Mouse (Mus musculus) liver, embryonic 13.5 days (tissue): ENCODE measurements at regions not wholly inside any gene's neighbourhood (a gene's known extent, or its start where the extent isn't known, plus 50 kb on each side); places are given as distances from the start of the nearest gene placed in this dataset.

ENCODE experiments used
- ATAC-seq: fragments of 200-750 bp; cut with Nextera tagmentation; 2 replicates; pipeline ENCODE4 v1.8.0; 2017; ENCODE audit warnings: low read depth, mild to moderate bottlenecking, moderate number of reproducible peaks, moderate library complexity
- DNase-seq: peaks from one replicate; pipeline ENCODE4 v3.0.0; 2022
- H3K27ac ChIP-seq: fragments of 300-500 bp; sonication (generic); 2 replicates; pipeline ENCODE4 v1.5.1; 2015; ENCODE audit warnings: moderate library complexity, mild to moderate bottlenecking, inconsistent platforms
- H3K27me3 ChIP-seq: fragments of 300-500 bp; sonication (generic); 2 replicates; pipeline ENCODE4 v1.6.1; 2015; ENCODE audit warnings: mild to moderate bottlenecking, inconsistent platforms
- H3K36me3 ChIP-seq: fragments of 300-500 bp; sonication (generic); 2 replicates; pipeline ENCODE4 v1.6.1; 2015; ENCODE audit warnings: mild to moderate bottlenecking, inconsistent platforms
- H3K4me1 ChIP-seq: fragments of 300-500 bp; sonication (generic); replicated peaks from 2 replicates; pipeline ENCODE4 v1.6.1; 2015; ENCODE audit warnings: inconsistent platforms
- H3K4me2 ChIP-seq: fragments of 300-500 bp; sonication (generic); 2 replicates; pipeline ENCODE4 v1.6.1; 2015; ENCODE audit warnings: inconsistent platforms, mild to moderate bottlenecking, moderate library complexity
- H3K4me3 ChIP-seq: fragments of 300-500 bp; sonication (generic); replicated peaks from 2 replicates; pipeline ENCODE4 v1.5.1; 2015; ENCODE audit warnings: mild to moderate bottlenecking, inconsistent platforms
- H3K9ac ChIP-seq: fragments of 300-500 bp; sonication (generic); 2 replicates; pipeline ENCODE4 v1.6.1; 2015; ENCODE audit warnings: mild to moderate bottlenecking, inconsistent platforms
- H3K9me3 ChIP-seq: fragments of 300-500 bp; sonication (generic); replicated peaks from 2 replicates; pipeline ENCODE4 v1.6.1; 2016; ENCODE audit warnings: inconsistent platforms
- WGBS: fragments of 180-500 bp; shearing (Covaris S2); methylation state at CpG from one replicate; pipeline ENCODE4 v1.1.7; 2015; ENCODE audit not compliant: insufficient replicate concordance; 5-methylcytosine and 5-hydroxymethylcytosine counted together

DNA sequence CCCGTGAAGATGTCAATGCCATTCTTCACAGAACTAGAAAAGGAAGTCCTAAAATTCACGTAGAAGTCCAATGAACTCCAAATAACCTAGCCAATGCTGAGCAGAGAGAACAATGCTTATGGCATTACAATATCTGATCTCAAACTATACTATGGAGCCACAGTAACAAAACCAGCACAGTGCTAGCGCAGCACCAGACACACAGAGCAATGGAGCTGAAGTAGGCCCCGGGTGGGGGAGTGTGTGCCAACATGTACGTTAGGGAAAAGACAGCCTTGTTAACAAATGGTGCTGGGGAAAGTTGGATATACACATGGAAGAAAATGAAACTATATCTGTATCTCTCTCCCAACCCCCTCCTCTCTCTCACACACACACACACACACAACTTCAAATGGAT lies 409.8 kb downstream of the Rps24 start:
- no peak for ATAC-seq
- H3K4me3 ChIP-seq = no peak overlapping the region

DNA sequence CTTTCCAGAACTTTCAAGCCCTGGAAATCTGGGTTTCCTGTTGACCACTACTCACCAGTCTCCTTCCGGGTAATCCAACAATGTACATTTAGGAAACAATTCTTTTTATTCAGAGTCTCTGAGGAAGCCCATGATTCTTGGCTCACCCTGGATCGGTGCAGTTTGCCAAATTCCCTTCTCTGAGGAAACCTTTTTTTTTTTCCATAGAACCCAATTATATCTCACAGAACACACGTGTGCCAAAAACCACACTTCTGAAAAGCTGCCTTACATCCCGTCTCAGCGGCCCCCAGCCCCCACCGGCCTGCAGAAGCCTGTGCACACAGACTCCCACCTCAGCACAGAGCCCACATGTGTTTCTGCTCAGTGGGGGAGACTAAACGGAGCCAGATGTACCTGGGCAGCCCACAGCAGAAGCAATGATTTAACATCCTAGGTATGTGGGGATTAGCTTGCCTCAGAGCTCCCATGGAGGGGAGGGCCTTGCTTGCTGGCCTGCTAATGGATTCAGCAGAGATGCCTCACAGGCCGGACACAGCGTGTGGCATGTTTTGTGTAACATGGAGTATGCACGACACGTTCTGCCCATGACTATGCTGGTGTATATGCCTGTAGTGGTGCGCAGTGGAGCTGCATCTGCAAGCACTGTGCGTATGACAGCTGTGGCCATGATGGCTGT lies 413.7 kb downstream of the Rps24 start:
- Histone ChIP-seq H3K4me1 (no peaks in the 10 kb centered on the region), H3K4me3 (no peak overlapping the region), H3K9ac (no peak overlapping the region), H3K27me3 (no peaks in the 10 kb centered on the region), H3K4me2 (no peak overlapping the region), H3K36me3 (no peaks in the 10 kb centered on the region), H3K27ac (no peak overlapping the region), H3K9me3 (no peaks in the 10 kb centered on the region)
- DNase-seq = no peak
- no peak for ATAC-seq
- WGBS = 61% methylated on average over 13 of the region's 13 CpGs

More for the DNA sequence above, 409.8 kb downstream of the Rps24 start:
- no peaks in the 10 kb centered on the region for H3K27me3 ChIP-seq
- no peaks in the 10 kb centered on the region for H3K4me1 ChIP-seq
- H3K36me3 ChIP-seq = no peaks in the 10 kb centered on the region
- no peak overlapping the region for H3K4me2 ChIP-seq
- DNase-seq = no peak
- WGBS = 62% methylated on average over 5 of the region's 5 CpGs
- H3K9me3 ChIP-seq = no peaks in the 10 kb centered on the region
- H3K9ac ChIP-seq = no peak overlapping the region
- no peak overlapping the region for H3K27ac ChIP-seq

DNA sequence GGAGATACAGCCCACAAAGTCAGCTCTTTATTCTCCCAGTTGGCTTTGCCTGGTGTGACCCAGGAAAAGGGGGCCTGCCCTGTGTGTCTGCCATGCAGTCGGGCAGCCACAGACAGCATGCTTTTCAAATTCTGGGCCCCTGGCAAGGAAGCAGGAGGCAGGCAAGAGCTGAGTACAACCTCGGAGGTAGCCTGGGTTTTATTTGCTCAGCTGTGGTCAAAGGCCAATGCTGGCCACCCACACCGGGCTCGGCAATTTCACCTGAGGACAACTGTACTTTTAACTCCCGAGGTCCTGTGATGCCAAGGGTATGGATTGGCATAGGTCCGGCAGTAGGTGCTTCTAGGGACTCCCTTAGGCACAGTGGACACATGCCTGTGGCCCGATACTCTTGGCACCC lies 414.8 kb downstream of the Rps24 start:
- no peaks in the 10 kb centered on the region for H3K9me3 ChIP-seq
- no peaks in the 10 kb centered on the region for H3K4me1 ChIP-seq
- H3K27ac ChIP-seq = no peak overlapping the region
- no peaks in the 10 kb centered on the region for H3K36me3 ChIP-seq
- 53% methylated on average over 7 of the region's 7 CpGs for WGBS
- DNase-seq (no peak), ATAC-seq (no peak)
- H3K9ac ChIP-seq = no peak overlapping the region
- H3K27me3 ChIP-seq = no peaks in the 10 kb centered on the region
- H3K4me2 ChIP-seq = no peak overlapping the region
- H3K4me3 ChIP-seq = no peak overlapping the region

DNA sequence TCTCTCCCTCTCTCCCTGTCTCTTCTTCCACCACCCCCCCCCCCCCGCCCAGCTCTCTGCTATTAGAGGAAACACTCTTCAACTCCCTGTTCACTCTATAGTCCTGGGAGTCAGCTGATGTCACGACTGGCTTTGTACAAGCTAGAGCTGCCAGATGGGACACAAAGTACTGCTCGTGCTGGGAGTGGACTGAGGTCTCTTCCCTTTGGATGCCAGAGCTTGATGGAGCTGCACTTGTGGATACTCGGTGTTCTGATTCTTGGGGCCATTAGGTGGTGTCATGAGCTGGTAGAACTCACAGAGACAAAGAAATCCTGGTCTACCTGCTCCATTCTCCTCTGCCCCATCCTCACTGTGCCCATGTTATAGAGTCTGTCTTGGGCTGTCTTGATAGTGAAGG lies 415.9 kb downstream of the Rps24 start:
- Histone ChIP-seq H3K9me3 (no peaks in the 10 kb centered on the region), H3K27me3 (no peaks in the 10 kb centered on the region), H3K4me1 (no peaks in the 10 kb centered on the region), H3K9ac (no peak overlapping the region), H3K4me3 (no peak overlapping the region), H3K36me3 (no peaks in the 10 kb centered on the region), H3K27ac (no peak overlapping the region), H3K4me2 (no peak overlapping the region)
- DNase-seq (no peak), ATAC-seq (no peak)
- 35% methylated on average over 3 of the region's 4 CpGs for WGBS

DNA sequence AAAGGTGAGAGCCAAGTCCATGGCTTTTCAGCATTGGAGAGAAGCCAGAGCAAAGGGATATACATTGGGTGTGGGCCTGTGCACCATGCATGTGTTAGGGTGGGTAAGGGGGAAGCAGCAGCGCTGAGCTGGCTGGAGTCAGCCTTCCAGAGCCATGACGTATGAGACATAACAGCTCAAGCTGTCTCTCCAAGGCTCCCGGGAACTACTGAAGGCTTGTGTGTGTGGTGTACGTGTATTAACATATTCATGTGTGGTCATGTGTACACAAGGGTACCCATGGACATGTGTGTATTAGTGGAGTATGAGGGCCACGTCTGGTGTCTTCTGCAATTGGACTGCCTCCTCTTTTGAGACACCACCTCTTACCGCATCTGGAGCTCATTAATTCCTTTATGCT lies 417.8 kb downstream of the Rps24 start:
- no peaks in the 10 kb centered on the region for H3K36me3 ChIP-seq
- ATAC-seq (no peak), DNase-seq (no peak)
- no peaks in the 10 kb centered on the region for H3K9me3 ChIP-seq
- no peak overlapping the region for H3K9ac ChIP-seq
- 69% methylated on average over 6 of the region's 6 CpGs for WGBS
- no peaks in the 10 kb centered on the region for H3K27me3 ChIP-seq
- H3K27ac ChIP-seq = no peak overlapping the region
- no peak overlapping the region for H3K4me2 ChIP-seq
- H3K4me1 ChIP-seq = no peaks in the 10 kb centered on the region
- no peak overlapping the region for H3K4me3 ChIP-seq

DNA sequence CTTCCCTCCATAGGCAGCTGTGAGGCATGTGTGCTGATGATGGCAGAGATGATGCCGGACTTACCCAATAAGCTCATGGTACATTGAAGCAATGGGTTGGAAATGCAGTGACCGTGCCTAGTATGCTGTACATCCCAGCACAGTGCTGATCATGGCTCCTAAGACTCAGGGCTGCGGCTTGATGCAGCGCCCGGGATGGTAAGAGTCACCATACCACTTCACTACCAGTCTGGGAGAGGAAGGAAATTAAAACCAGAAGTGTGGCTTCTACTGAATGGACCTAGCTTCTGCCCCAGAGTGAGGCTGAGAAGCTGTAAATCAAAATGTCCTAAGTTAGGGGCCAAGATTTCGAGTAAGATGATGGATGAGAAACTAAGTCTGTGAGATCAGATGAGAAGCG lies 420.0 kb downstream of the Rps24 start:
- H3K4me1 ChIP-seq = no peaks in the 10 kb centered on the region
- no peak overlapping the region for H3K27ac ChIP-seq
- ATAC-seq (no peak), DNase-seq (no peak)
- H3K27me3 ChIP-seq = no peaks in the 10 kb centered on the region
- no peaks in the 10 kb centered on the region for H3K36me3 ChIP-seq
- WGBS = 40% methylated on average over 7 of the region's 7 CpGs
- H3K9me3 ChIP-seq = no peaks in the 10 kb centered on the region
- H3K9ac ChIP-seq = no peak overlapping the region
- H3K4me3 ChIP-seq = no peak overlapping the region
- no peak overlapping the region for H3K4me2 ChIP-seq

DNA sequence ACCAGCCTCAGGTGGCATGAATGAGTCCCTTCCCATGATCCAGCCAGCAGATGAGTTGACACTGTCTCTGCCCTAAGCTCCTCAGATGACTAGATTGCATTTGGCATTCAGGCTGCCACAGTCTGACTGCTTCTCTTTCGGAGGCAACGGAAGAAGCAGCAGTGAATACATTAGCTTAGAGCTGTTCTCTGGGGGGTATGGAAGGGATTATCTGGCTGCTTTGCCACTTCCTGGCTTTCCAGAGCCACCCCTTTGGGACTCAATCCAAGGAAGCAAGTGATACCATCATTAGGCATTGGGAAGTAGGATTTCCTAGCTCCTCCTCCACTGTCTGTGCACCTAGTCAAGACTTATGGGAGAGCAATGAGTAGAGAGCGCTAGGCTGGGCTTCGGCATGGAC lies 421.5 kb downstream of the Rps24 start:
- no peaks in the 10 kb centered on the region for H3K4me1 ChIP-seq
- no peak for DNase-seq
- no peak overlapping the region for H3K4me2 ChIP-seq
- H3K9me3 ChIP-seq = no peaks in the 10 kb centered on the region
- no peak for ATAC-seq
- H3K36me3 ChIP-seq = no peaks in the 10 kb centered on the region
- 81% methylated on average over 4 of the region's 4 CpGs for WGBS
- no peaks in the 10 kb centered on the region for H3K27me3 ChIP-seq
- H3K27ac ChIP-seq = no peak overlapping the region
- H3K4me3 ChIP-seq = no peak overlapping the region
- no peak overlapping the region for H3K9ac ChIP-seq

DNA sequence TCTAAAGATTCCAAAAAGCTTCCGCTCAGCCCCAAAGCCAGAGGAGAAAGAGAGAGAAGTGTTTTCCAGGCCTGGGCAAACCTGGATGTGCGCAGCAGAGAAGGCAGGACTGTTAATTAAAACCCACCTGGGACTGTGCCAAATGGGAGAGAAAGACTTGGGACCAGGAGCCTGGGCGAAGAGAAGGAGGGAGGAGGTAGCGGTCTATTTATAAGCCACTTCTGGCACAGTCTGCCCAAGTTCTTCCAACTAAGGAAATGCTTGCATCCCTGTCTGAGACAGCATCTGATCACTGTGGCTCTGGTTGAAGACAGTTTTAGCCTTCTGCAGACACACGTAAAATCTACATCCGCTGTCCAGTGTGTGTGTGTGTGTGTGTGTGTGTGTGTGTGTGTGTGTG lies 424.7 kb downstream of the Rps24 start:
- Histone ChIP-seq H3K4me1 (no peaks in the 10 kb centered on the region), H3K9ac (no peak overlapping the region), H3K4me3 (no peak overlapping the region), H3K4me2 (no peak overlapping the region), H3K36me3 (no peaks in the 10 kb centered on the region), H3K27me3 (no peaks in the 10 kb centered on the region), H3K9me3 (no peaks in the 10 kb centered on the region), H3K27ac (no peak overlapping the region)
- 71% methylated on average over 6 of the region's 6 CpGs for WGBS
- no peak for DNase-seq
- ATAC-seq = no peak

DNA sequence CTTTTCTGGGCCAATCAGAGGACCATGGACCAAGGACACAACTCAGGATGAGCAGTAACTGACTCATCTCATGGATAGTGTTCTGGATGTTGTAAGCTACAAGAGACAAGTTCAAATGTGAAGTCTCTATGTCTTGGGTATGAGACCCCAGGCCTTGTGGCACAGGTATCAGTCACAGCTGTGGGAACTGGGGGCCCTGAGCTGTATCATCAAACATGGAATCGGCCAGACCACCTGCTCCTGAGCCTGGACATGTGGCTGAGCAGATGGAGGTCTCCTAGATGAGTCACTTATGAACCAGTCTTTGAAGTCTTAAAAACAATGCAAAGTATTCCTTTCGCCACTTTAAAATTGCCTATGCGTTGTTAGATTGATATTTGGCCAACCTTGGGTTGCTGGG lies 432.1 kb downstream of the Rps24 start:
- DNase-seq = no peak
- no peaks in the 10 kb centered on the region for H3K27me3 ChIP-seq
- no peak overlapping the region for H3K4me2 ChIP-seq
- H3K4me1 ChIP-seq = no peaks in the 10 kb centered on the region
- no peak for ATAC-seq
- WGBS = 63% methylated on average over 3 of the region's 3 CpGs
- H3K27ac ChIP-seq = no peak overlapping the region
- H3K9ac ChIP-seq = no peak overlapping the region
- no peaks in the 10 kb centered on the region for H3K9me3 ChIP-seq
- H3K36me3 ChIP-seq = no peaks in the 10 kb centered on the region
- no peak overlapping the region for H3K4me3 ChIP-seq

DNA sequence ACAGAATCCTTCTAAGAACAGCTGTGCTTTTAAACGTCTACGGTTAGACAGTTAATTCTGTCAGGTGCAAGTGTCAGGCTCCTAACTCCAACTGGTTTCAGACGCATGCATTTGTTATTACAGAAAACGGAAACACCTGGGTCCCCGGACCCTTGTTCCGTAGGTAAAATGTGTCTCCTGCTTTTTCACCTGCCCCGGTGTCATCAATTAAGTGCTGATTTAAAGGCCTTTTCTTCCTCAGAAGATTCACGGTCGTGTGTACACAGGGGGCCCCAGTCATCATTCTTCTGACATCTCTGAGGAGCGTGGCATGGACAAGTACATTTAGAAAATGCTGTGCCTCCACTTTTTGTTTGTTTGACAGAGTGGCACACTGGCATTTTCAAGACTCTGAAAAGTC lies 435.1 kb downstream of the Rps24 start:
- DNase-seq = no peak
- no peak for ATAC-seq
- Histone ChIP-seq H3K9me3 (no peaks in the 10 kb centered on the region), H3K9ac (no peak overlapping the region), H3K4me3 (no peak overlapping the region), H3K27ac (no peak overlapping the region), H3K4me2 (no peak overlapping the region), H3K4me1 (no peaks in the 10 kb centered on the region), H3K27me3 (no peaks in the 10 kb centered on the region), H3K36me3 (no peaks in the 10 kb centered on the region)
- WGBS = 71% methylated on average over 10 of the region's 10 CpGs

DNA sequence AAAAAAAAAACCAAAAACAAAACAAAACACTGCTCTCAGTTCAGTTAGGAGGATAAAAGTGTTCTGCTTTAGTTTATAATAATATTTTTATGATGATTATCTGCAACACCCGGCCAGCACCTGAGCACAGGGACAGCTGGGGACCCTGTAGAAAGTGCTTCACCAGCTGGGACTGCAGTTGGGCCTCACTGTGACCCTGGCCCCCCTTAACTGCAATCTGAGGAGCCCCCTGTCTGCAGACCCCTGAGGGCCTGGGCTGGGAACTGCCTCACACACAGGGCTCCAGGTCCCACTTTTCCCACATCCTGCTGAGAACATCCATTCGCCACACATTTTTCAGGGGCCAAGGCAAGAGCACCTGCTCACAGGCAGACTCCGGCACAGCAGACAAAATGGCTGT lies 437.6 kb downstream of the Rps24 start:
- H3K4me1 ChIP-seq = no peaks in the 10 kb centered on the region
- H3K4me3 ChIP-seq = no peak overlapping the region
- WGBS = 66% methylated on average over 3 of the region's 3 CpGs
- H3K27me3 ChIP-seq = no peaks in the 10 kb centered on the region
- no peak overlapping the region for H3K9ac ChIP-seq
- H3K36me3 ChIP-seq = no peaks in the 10 kb centered on the region
- no peak overlapping the region for H3K27ac ChIP-seq
- no peaks in the 10 kb centered on the region for H3K9me3 ChIP-seq
- DNase-seq (no peak), ATAC-seq (no peak)
- no peak overlapping the region for H3K4me2 ChIP-seq

DNA sequence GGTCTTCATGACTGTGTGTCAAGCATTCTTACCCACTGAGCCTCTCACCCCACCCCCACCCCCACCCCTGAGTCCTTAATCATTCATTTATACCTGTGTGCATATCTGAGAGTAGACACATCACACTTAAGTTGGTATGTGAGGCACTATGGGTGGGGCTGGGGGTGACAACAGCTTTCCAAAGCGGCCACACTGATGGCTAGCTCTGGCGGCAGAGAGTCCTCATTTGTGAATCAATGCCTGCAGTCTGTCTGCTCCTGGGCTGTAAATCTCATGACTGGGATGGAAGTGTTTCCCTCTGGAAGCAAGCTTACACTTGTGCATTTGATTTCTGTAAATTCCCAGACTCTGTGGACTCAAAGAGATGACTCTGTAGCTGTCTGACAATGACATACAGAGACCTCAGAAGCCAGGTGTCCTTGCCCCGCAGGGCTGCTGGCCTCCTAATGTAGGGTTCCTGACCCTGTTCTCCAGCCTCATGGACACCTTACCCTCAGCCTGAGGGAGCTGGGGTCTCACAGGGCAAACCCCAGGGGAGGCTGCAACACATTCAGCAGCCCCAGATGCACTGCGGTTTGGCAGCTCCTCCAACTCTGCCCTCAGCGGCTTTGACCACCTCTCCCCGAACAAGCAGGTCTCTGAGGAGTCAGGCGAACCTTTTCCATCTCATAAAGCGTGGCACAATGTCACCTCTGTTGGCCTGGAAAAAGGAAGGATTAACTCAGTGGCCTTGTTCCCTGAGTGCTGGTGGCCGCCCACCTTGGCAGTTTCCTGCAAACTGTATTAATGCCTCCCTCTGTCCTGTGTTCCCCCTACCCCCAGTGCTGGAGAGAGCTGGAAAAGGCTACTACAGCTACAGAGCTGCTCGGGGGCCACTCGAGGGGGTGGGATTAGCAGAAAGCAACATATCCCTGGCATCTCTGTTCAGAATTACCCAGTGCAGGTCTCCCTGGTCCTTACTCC lies 439.4 kb downstream of the Rps24 start:
- DNase-seq = no peak
- no peak overlapping the region for H3K4me2 ChIP-seq
- H3K27ac ChIP-seq = no peak overlapping the region
- no peak overlapping the region for H3K4me3 ChIP-seq
- H3K36me3 ChIP-seq = no peaks in the 10 kb centered on the region
- no peak for ATAC-seq
- 48% methylated on average over 11 of the region's 11 CpGs for WGBS
- no peaks in the 10 kb centered on the region for H3K9me3 ChIP-seq
- 0 out of 2 replicates have a peak, but pooled peaks cover 4% of the 10 kb centered on the region for H3K4me1 ChIP-seq
- no peaks in the 10 kb centered on the region for H3K27me3 ChIP-seq
- H3K9ac ChIP-seq = no peak overlapping the region
